Mouse (Mus musculus): Measurements from ENCODE around the gene Madcam1. TPM values are rescaled to one million over a fixed set of nuclear protein-coding genes. Genes with fewer than 3 reads are reported as not detected.
A peak's percentile ranks its signal among the peaks of the same experiment; 100 is the strongest.

Madcam1 gene
- not detected in 2 replicates for polyA plus RNA-seq (2012; ENCODE audit: insufficient read depth, insufficient read length, low replicate concordance, missing spikeins)

DNA sequence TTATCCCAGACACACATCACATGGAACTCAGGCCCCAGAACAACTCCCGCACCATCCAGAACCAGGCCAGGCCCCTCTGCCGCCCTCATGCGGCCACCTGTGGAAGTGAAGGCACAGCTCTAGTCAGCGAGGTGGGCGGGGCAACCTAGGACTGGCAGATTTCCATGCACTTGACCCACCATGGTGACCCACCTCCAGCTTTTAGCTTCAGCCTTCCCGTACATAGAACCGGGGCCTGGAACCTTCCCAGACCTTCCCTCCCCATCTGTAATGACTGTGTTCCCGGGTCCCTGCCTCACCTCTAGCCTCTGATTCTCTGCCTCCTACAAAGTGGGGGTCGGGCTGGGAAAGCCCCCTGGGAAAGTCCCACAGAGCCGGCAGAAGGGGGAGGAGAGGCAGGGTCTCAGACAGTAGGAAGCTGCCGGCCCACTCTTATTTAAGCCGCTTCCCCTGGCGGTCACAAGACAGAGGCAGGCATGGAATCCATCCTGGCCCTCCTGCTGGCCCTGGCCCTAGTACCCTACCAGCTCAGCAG is at the start of gene Madcam1:
Gene Madcam1 (plus strand): TSS at position 429 of the 535 bp plus-strand sequence.
- H3K4me3 ChIP-seq (ENCODE audit: insufficient read depth, low read depth, low read length): no peak within 1 kb of the TSS
- TF ChIP-seq CTCF (IDR thresholded peaks at IDR 0.05; ENCODE audit: insufficient read depth, low read depth, low read length) (peak; percentile 84), POLR2A (IDR thresholded peaks at IDR 0.05; ENCODE audit: insufficient read depth, low read depth, low read length) (no peak)
- H3K4me1 ChIP-seq (ENCODE audit: control insufficient read depth, insufficient read depth, low read length): peaks cover 8% of the 10 kb centered on the region
- no peak within 1 kb of the TSS for H3K27ac ChIP-seq (ENCODE audit: insufficient read depth, low read depth, low read length)
- 12% methylated on average over 13 of the region's 13 CpGs for WGBS

DNA sequence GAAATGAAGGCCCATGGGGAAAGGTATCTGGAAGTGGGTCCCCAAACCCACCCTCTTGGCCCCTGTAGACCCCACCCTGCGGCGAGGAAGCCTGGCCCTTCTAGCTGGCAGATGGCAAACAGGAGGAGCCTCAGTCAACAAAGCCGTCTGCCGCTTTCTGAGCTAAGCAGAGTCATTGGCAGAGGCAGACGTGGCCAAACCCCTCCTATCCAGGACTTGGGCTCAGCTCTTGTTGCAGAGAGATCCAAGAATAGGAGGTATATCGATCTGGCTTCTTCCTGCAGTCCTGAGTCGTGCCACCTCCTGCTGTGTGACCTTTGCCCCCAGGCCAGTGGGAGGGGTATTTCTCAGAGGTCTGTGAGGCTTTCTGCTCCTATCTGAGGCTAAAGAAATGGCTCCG is 48.5 kb upstream of the Madcam1 start:
- H3K4me1 ChIP-seq (ENCODE audit: control insufficient read depth, insufficient read depth, low read length): peaks cover 27% of the 10 kb centered on the region
- TF ChIP-seq CTCF (IDR thresholded peaks at IDR 0.05; ENCODE audit: insufficient read depth, low read depth, low read length) (no peak), POLR2A (IDR thresholded peaks at IDR 0.05; ENCODE audit: insufficient read depth, low read depth, low read length) (no peak)
- H3K4me3 ChIP-seq (ENCODE audit: insufficient read depth, low read depth, low read length): no peak overlapping the region
- WGBS: 12% methylated on average over 8 of the region's 8 CpGs
- H3K27ac ChIP-seq (ENCODE audit: insufficient read depth, low read depth, low read length): no peak overlapping the region

DNA sequence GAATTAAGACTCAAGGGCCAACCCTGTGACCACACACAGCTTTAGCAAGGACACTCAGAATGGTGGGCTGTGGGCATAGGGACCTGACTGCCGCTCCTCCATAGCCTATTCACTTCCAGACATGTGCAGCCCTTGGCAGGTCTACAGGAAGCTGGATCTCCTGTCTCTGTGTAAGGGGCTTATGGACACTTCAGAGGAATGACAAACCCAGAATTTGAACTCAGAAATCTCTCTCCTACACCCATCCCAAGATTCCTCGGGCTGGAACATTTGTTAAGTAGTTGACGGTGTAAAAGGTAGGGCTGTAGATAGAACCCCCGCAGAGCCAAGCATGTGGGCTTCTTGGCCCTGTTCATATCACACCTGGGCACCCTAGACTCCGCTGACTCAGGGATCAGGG is 48.0 kb upstream of the Madcam1 start:
- WGBS: 94% methylated on average over 5 of the region's 5 CpGs
- Histone ChIP-seq H3K4me1 (ENCODE audit: control insufficient read depth, insufficient read depth, low read length) (peaks cover 26% of the 10 kb centered on the region), H3K4me3 (ENCODE audit: insufficient read depth, low read depth, low read length) (no peak overlapping the region), H3K27ac (ENCODE audit: insufficient read depth, low read depth, low read length) (no peak overlapping the region)
- TF ChIP-seq CTCF (IDR thresholded peaks at IDR 0.05; ENCODE audit: insufficient read depth, low read depth, low read length): no peak
- no peak for TF ChIP-seq POLR2A (IDR thresholded peaks at IDR 0.05; ENCODE audit: insufficient read depth, low read depth, low read length)

DNA sequence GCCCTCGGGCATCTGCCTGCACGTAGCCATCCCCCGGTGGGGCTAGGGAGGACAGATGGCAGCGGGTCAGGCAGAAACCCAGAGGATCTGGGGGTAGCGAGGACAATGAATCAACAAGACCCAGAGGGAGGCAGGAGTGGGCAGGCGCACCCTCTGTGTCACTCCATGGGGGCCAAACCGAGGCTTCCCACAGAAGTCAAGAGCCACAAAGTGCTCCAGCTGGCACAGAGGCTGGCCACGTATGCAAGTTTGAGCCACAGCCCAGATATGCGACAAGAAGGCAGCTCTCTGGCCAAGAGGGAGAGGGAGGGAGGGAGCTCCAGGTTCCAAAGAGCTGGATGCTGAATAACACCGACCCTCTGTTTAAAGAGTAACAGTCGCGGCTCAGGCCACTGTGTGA is 40.4 kb upstream of the Madcam1 start:
- WGBS: 56% methylated on average over 12 of the region's 12 CpGs
- Histone ChIP-seq H3K4me1 (ENCODE audit: control insufficient read depth, insufficient read depth, low read length) (peaks cover 10% of the 10 kb centered on the region; the same call in 1 of the 2 replicates), H3K27ac (ENCODE audit: insufficient read depth, low read depth, low read length) (no peak overlapping the region), H3K4me3 (ENCODE audit: insufficient read depth, low read depth, low read length) (no peak overlapping the region)
- no peak for TF ChIP-seq CTCF (IDR thresholded peaks at IDR 0.05; ENCODE audit: insufficient read depth, low read depth, low read length)
- TF ChIP-seq POLR2A (IDR thresholded peaks at IDR 0.05; ENCODE audit: insufficient read depth, low read depth, low read length): no peak

DNA sequence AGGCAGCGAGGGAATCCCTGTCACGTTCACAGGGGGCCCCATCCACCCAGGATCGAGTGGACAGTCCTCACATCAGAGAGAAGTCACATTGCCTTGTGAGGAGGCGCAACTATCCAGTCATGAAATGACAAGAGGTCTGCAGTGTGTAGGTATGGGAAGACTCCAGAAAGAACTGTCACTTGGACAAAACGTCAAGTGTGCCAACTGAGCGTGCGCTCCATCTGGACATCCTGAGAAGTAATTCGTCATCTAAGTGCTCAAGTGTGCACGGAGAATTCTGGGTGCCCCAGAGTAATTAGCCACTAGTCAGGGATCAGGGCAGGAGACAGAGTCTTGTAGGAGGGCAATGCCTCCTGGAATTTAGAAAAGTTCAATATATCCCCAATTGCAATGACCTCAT is 39.0 kb upstream of the Madcam1 start:
- peaks cover 10% of the 10 kb centered on the region; the same call in 1 of the 2 replicates for H3K4me1 ChIP-seq (ENCODE audit: control insufficient read depth, insufficient read depth, low read length)
- no peak for TF ChIP-seq CTCF (IDR thresholded peaks at IDR 0.05; ENCODE audit: insufficient read depth, low read depth, low read length)
- TF ChIP-seq POLR2A (IDR thresholded peaks at IDR 0.05; ENCODE audit: insufficient read depth, low read depth, low read length): no peak
- no peak overlapping the region for H3K4me3 ChIP-seq (ENCODE audit: insufficient read depth, low read depth, low read length)
- 83% methylated on average over 9 of the region's 9 CpGs for WGBS
- H3K27ac ChIP-seq (ENCODE audit: insufficient read depth, low read depth, low read length): no peak overlapping the region

DNA sequence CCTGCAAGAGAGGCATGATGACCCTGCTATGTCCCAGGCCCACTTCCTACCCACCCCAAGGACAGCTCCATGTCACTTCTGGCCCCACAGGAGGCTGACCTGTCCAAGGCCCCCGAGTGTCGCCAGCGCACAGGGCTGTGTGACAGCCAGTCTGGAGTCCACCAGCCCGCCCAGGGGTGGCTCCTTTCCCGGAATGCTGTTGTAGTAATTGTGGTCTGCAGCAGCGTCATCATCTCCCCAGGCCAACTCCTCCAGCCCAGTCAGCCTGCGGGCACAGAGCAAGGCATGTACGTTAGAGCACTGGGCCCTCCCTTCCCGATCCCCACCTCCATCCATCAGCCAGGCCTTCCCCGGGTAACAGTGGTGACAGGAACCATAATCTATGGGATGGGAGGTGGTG is 38.2 kb upstream of the Madcam1 start:
- H3K4me3 ChIP-seq (ENCODE audit: insufficient read depth, low read depth, low read length): no peak overlapping the region
- WGBS: 64% methylated on average over 10 of the region's 10 CpGs
- no peak for TF ChIP-seq CTCF (IDR thresholded peaks at IDR 0.05; ENCODE audit: insufficient read depth, low read depth, low read length)
- TF ChIP-seq POLR2A (IDR thresholded peaks at IDR 0.05; ENCODE audit: insufficient read depth, low read depth, low read length): no peak
- H3K27ac ChIP-seq (ENCODE audit: insufficient read depth, low read depth, low read length): no peak overlapping the region
- H3K4me1 ChIP-seq (ENCODE audit: control insufficient read depth, insufficient read depth, low read length): peaks cover 10% of the 10 kb centered on the region; the same call in 1 of the 2 replicates

DNA sequence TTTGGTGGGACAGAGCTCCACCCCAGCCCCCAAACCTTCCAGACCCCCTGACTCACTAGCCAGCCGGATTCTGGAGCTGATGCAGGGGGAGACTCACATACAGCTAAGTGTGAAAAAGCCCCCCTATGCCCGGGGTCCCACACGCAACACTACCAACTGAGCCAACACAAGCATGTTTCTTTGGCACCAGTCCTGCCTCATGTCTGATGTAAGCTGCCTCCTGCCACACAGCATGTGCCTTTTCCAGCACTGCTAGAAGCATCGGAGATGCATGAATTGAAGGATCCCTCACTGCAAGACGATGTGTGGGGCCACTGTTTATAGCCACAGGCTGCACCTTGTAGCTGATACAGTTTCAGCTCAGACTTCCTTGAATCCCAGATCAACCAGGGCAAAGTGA is 36.0 kb upstream of the Madcam1 start:
- no peak for TF ChIP-seq POLR2A (IDR thresholded peaks at IDR 0.05; ENCODE audit: insufficient read depth, low read depth, low read length)
- Histone ChIP-seq H3K27ac (ENCODE audit: insufficient read depth, low read depth, low read length) (no peak overlapping the region), H3K4me1 (ENCODE audit: control insufficient read depth, insufficient read depth, low read length) (peaks cover 14% of the 10 kb centered on the region), H3K4me3 (ENCODE audit: insufficient read depth, low read depth, low read length) (no peak overlapping the region)
- 79% methylated on average over 5 of the region's 5 CpGs for WGBS

DNA sequence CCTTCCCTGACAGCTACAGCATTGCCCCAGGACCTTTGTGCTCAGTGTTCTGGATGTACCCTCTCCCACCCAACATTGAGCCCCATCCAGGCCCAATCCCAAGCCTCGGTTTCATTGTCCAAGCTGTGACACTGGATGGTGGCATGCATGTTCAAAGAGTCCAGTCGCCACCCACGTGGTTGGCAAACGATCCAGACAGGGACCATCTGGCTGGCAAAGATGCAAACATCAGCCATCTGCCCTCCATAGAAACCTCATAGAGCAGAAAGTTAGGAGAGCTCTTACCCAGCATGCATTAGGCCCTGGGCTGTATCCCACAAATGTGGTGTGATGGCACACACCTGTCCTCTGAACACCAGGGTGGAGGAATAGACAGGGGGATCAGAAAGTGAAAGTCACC is 32.9 kb upstream of the Madcam1 start:
- no peak overlapping the region for H3K27ac ChIP-seq (ENCODE audit: insufficient read depth, low read depth, low read length)
- WGBS: 55% methylated on average over 4 of the region's 4 CpGs
- peaks cover 18% of the 10 kb centered on the region for H3K4me1 ChIP-seq (ENCODE audit: control insufficient read depth, insufficient read depth, low read length)
- no peak for TF ChIP-seq CTCF (IDR thresholded peaks at IDR 0.05; ENCODE audit: insufficient read depth, low read depth, low read length)
- no peak for TF ChIP-seq POLR2A (IDR thresholded peaks at IDR 0.05; ENCODE audit: insufficient read depth, low read depth, low read length)
- no peak overlapping the region for H3K4me3 ChIP-seq (ENCODE audit: insufficient read depth, low read depth, low read length)

DNA sequence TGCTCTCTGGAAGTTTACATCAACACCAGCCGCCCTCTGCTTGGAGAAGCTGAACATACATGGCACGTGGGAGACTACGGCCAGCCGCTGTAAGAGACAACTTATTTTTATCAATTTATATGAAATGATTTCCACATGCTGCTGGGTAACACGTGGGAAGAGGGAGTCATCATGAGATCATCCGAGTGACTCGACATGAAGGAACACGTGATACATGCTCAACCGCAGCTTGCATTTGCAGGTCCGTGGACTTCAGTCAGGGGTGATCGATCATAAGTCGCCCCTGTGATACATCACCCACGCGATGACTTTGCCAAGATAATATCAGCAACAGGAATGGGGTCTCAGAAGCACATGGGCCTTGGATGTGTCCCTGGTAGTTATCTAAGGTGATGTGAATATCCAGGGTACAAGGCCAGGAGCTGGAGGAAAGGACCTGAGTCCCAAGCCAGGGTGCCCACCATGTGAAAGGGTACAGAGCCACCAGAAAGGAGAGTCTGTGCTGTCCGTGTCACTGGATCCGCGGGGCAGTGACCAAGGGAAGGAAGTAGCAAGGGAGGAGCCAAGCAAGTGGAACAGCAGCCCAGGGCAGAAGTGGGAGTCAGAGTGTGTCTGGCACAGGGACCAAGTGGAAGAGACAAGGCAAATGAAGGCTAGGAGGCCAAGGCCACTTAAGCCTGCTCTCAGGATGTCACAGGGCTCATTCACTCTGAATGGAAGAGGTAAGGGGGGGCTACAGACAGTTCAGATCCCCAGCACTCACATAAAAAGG is 31.2 kb upstream of the Madcam1 start:
- WGBS: 80% methylated on average over 17 of the region's 17 CpGs
- H3K4me3 ChIP-seq (ENCODE audit: insufficient read depth, low read depth, low read length): no peak overlapping the region
- no peak for TF ChIP-seq POLR2A (IDR thresholded peaks at IDR 0.05; ENCODE audit: insufficient read depth, low read depth, low read length)
- H3K27ac ChIP-seq (ENCODE audit: insufficient read depth, low read depth, low read length): no peak overlapping the region
- peaks cover 21% of the 10 kb centered on the region for H3K4me1 ChIP-seq (ENCODE audit: control insufficient read depth, insufficient read depth, low read length)

Measured in olfactory bulb, adult 2 months (tissue).